Mouse (Mus musculus) kidney, embryonic 15.5 days (tissue): Measurements from ENCODE around the gene Zmiz1. TPM values are rescaled to one million over a fixed set of nuclear protein-coding genes. Genes with fewer than 3 reads are reported as not detected.

Experiments used
- ATAC-seq: fragments of 200-750 bp; cut with Nextera tagmentation; replicated peaks from 2 replicates; pipeline ENCODE4 v1.8.0; 2017; ENCODE audit warnings: moderate TSS enrichment; ENCODE audit not compliant: low FRiP score
- H3K27ac ChIP-seq: fragments of 300-500 bp; sonication (generic); 2 replicates; pipeline ENCODE4 v1.5.1; 2015; ENCODE audit warnings: mild to moderate bottlenecking, inconsistent platforms
- H3K27me3 ChIP-seq: fragments of 300-500 bp; sonication (generic); 2 replicates; pipeline ENCODE4 v1.6.1; 2015; ENCODE audit warnings: inconsistent platforms
- H3K36me3 ChIP-seq: fragments of 300-500 bp; sonication (generic); 2 replicates; pipeline ENCODE4 v1.6.1; 2015; ENCODE audit warnings: inconsistent platforms
- H3K4me1 ChIP-seq: fragments of 300-500 bp; sonication (generic); 2 replicates; pipeline ENCODE4 v1.6.1; 2015; ENCODE audit warnings: inconsistent platforms
- H3K4me2 ChIP-seq: fragments of 300-500 bp; sonication (generic); 2 replicates; pipeline ENCODE4 v1.6.1; 2015; ENCODE audit warnings: moderate library complexity, mild to moderate bottlenecking, inconsistent platforms
- H3K4me3 ChIP-seq: fragments of 300-500 bp; sonication (generic); replicated peaks from 2 replicates; pipeline ENCODE4 v1.5.1; 2015; ENCODE audit warnings: mild to moderate bottlenecking, inconsistent platforms
- H3K9ac ChIP-seq: fragments of 300-500 bp; sonication (generic); 2 replicates; pipeline ENCODE4 v1.6.1; 2015; ENCODE audit warnings: mild to moderate bottlenecking, inconsistent platforms
- H3K9me3 ChIP-seq: fragments of 300-500 bp; sonication (generic); replicated peaks from 2 replicates; pipeline ENCODE4 v1.6.1; 2016; ENCODE audit warnings: inconsistent platforms
- WGBS: fragments of 180-500 bp; shearing (Covaris S2); methylation state at CpG from one replicate; pipeline ENCODE4 v1.1.7; 2015; ENCODE audit warnings: mixed read lengths; 5-methylcytosine and 5-hydroxymethylcytosine counted together
- polyA plus RNA-seq: library from polyadenylated mRNA; unstranded; fragments of >200 nt; fragmentation: Nextera tagmentation; extraction: Ambion mirVana; gene quantifications from 2 replicates; pipeline ENCODE4 v1.2.1, GENCODE M21; 2015

Gene Zmiz1
- polyA plus RNA-seq, 1 experiment from 2014 or later: 47.3 TPM

- Histone ChIP-seq H3K9ac (no peak overlapping the region), H3K27me3 (no peaks in the 10 kb centered on the region), H3K4me2 (no peak overlapping the region), H3K4me3 (no peak overlapping the region), H3K27ac (0 out of 2 replicates have a peak overlapping the region, but pooled peaks have one; percentile 16), H3K9me3 (no peaks in the 10 kb centered on the region), H3K4me1 (peaks cover 97% of the 10 kb centered on the region), H3K36me3 (no peaks in the 10 kb centered on the region)
- WGBS: 66% methylated on average over 7 of the region's 7 CpGs
- ATAC-seq: no peak
Observed at GRCm38 (mm10) chr14:25468891-25469529, 10.0 kb downstream of the Zmiz1 start.

DNA sequence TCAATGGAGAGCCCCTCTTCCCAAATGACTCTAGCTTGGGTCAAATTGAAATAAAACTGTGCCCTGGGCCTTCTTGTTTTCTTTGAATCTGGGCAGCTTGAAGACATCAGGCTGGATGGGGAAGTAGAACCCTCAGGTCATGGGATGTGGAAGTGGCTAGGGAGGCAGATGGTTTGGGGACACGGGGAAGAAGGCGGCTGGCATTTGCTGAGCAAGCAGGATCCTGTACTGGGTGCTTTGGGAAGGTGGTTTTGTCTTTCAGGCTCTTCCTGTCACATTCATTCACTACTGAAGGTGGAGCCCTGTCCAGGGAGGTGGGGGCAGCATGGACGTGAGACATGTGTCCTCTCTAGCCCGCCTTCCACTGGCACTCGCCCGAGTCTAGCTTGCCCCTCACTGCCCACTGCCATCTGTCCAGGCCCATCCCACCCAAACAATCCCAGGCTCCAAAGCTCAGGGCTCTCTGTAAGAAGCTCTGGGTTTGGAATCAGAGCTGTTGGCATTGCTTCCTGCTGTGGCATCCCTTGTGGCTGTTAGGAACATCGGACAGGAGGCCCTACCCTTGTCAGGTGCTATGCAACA, 11.3 kb downstream of the Zmiz1 start:
- Histone ChIP-seq H3K36me3 (no peaks in the 10 kb centered on the region), H3K9me3 (no peaks in the 10 kb centered on the region), H3K4me2 (no peak overlapping the region), H3K4me1 (peaks cover 97% of the 10 kb centered on the region), H3K27me3 (no peaks in the 10 kb centered on the region), H3K27ac (peak overlapping the region; percentile 24; the same call in 1 of the 2 replicates), H3K9ac (no peak overlapping the region), H3K4me3 (no peak overlapping the region)
- ATAC-seq: no peak
- WGBS: 44% methylated on average over 7 of the region's 7 CpGs

DNA sequence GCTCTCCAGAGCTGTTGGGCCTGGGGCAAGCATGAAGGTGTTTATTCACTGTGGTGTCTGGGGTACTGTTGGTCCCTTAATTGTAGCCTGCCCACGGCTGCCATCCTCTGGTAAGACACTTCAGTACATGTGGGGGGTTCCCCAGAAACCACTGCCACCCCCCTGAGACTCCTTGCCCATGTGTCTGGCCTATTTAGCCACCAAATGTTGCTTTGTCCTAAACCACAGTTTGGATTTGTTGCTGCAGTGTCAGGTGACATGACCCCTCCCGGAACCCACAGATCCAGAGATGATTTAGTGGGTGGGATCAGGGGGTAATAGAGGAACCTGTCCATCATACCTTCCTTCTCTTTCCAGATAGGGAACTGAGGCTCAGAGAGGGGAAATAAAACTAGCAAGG, 12.1 kb downstream of the Zmiz1 start:
- Histone ChIP-seq H3K36me3 (no peaks in the 10 kb centered on the region), H3K4me1 (peaks cover 97% of the 10 kb centered on the region), H3K9me3 (no peaks in the 10 kb centered on the region), H3K4me2 (no peak overlapping the region), H3K9ac (no peak overlapping the region), H3K4me3 (no peak overlapping the region), H3K27me3 (no peaks in the 10 kb centered on the region), H3K27ac (peak overlapping the region; percentile 89; the same call in 1 of the 2 replicates)
- WGBS: 14% methylated on average over 2 of the region's 2 CpGs
- no peak for ATAC-seq

DNA sequence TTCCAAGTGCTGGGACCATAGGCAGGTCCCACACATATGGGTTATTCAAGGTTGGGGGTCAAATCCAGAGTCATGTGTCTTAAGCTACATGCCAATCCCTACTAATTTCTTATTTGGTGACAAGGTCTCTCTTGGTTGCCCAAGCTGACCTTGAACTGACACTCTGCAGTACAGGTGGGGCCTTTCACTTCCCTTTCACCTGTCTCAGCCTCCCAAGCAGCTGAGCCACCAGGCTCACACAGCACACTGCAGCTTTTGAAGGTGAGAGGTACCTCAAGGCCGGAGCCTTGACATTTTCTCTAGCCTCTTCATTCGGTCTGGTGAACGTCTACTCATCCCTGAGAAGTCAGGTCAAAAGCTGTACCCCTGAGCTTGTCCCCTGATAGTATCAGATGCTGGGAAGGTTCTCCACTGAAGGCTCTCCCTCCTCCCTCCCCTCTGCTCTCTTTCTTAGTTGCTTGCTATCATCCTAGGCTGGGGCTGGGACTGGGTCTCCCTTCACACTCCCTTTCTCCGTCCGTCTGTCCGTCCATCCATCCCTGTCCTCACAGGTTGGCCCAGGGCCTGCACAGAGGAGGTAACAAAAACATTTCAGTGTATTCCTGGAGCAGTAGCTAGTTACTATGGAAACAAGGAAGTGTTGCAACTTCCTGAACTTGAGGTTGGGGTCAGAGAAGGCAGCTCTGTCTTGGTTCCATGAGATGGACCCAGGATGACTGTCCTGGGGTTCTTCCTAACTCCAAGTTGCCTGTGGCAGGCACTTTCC, 13.3 kb downstream of the Zmiz1 start:
- Histone ChIP-seq H3K27ac (peak overlapping the region; percentile 89), H3K36me3 (no peaks in the 10 kb centered on the region), H3K27me3 (no peaks in the 10 kb centered on the region), H3K4me3 (no peak overlapping the region), H3K4me1 (peaks cover 100% of the 10 kb centered on the region), H3K4me2 (no peak overlapping the region), H3K9me3 (no peaks in the 10 kb centered on the region), H3K9ac (no peak overlapping the region)
- 34% methylated on average over 6 of the region's 6 CpGs for WGBS
- ATAC-seq: no peak

DNA sequence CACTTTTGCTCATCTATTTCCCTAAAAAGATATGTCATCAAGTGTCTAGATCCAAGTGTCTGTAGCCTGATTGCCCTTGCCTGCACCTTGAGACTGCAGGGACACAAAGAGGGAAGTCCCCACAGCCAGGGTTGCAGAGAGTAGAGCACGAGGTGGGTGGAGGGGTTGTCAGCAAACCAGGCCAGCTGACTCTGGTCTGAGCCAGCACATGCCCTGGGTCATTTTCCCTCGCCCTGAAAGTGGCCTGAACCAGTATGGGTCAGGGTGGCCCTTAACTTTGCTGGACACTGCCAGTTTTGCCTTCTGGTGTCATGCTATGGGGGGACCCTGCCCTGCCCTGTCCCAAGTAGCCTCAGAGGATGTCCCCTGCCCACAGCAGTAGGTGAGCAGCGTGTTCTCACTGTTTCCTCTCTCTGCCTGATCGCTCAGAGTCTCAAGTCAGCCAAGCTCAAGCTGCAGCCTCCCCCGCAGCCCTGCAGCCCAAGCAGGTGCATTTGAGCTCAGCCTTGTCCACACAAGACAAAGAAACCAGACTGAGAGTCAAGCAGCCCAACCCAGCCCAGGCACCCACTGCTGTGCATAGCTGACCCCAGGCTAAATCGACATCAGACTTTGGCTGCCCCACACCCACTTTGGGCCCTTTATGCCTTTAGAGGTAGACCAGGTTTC, 14.1 kb downstream of the Zmiz1 start:
- Histone ChIP-seq H3K9ac (no peak overlapping the region), H3K27me3 (no peaks in the 10 kb centered on the region), H3K9me3 (no peaks in the 10 kb centered on the region), H3K36me3 (0 out of 2 replicates have a peak, but pooled peaks cover under 1% of the 10 kb centered on the region), H3K4me3 (no peak overlapping the region), H3K4me1 (peaks cover 99% of the 10 kb centered on the region), H3K27ac (peak overlapping the region; percentile 89), H3K4me2 (peak overlapping the region; percentile 10; the same call in 1 of the 2 replicates)
- WGBS: 21% methylated on average over 6 of the region's 6 CpGs
- ATAC-seq: peak; percentile 48

DNA sequence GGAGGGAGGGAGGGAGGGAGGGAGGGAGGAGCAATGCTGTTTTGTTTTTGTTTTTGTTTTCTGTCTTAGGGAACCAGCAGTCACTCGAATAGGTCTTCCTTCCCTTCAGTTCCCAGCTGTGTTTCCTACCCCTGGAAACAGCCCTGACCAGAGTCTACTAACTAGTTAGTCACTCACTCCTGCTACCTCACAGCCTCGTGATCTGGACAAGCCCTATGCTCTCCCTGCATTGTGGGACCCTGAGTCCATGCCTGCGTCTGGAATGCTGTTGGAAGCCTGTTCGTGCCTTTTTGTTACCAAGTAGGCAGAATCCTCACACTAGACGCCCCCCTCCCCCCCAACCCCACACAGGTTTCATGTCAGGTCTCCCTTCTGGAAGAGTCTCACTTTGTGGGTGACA, 15.0 kb downstream of the Zmiz1 start:
- Histone ChIP-seq H3K27ac (peak overlapping the region; percentile 89), H3K9ac (no peak overlapping the region), H3K4me1 (peaks cover 99% of the 10 kb centered on the region), H3K4me2 (no peak overlapping the region), H3K4me3 (no peak overlapping the region), H3K36me3 (peaks cover 8% of the 10 kb centered on the region; the same call in 1 of the 2 replicates), H3K27me3 (no peaks in the 10 kb centered on the region), H3K9me3 (no peaks in the 10 kb centered on the region)
- no peak for ATAC-seq
- 50% methylated on average over 5 of the region's 5 CpGs for WGBS

DNA sequence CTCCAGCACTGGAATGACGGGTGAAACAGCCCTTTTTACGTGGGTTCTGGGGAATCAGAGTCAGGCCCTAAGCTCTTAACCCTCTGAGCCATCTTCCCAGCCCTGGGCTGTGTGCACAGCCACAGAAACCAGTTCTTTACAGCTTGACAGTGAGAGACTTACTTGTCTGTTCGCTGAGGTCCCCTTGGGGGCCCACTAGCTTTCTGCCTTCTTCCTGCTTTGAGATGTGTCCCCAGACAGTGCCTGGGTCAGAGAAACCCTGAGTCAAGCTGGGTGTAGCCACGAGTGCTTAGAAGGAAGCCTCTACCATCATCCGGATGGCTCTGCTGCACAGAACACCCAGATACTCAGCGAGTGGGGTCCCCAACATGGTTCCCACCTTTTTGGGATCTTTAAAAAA, 15.7 kb downstream of the Zmiz1 start:
- no peak overlapping the region for H3K9ac ChIP-seq
- 47% methylated on average over 6 of the region's 6 CpGs for WGBS
- peak overlapping the region; percentile 89 for H3K27ac ChIP-seq
- peaks cover 8% of the 10 kb centered on the region; the same call in 1 of the 2 replicates for H3K36me3 ChIP-seq
- no peaks in the 10 kb centered on the region for H3K9me3 ChIP-seq
- ATAC-seq: no peak
- H3K4me1 ChIP-seq: peaks cover 99% of the 10 kb centered on the region
- H3K27me3 ChIP-seq: no peaks in the 10 kb centered on the region
- H3K4me3 ChIP-seq: no peak overlapping the region
- no peak overlapping the region for H3K4me2 ChIP-seq

- WGBS: 75% methylated on average over 9 of the region's 9 CpGs
- Histone ChIP-seq H3K36me3 (peaks cover 8% of the 10 kb centered on the region; the same call in 1 of the 2 replicates), H3K9me3 (no peaks in the 10 kb centered on the region), H3K9ac (no peak overlapping the region; the same call in 1 of the 2 replicates), H3K4me1 (peaks cover 99% of the 10 kb centered on the region), H3K4me3 (no peak overlapping the region), H3K4me2 (no peak overlapping the region), H3K27ac (no peak overlapping the region), H3K27me3 (no peaks in the 10 kb centered on the region)
- no peak for ATAC-seq
Observed at GRCm38 (mm10) chr14:25476048-25476447, 17.1 kb downstream of the Zmiz1 start.

- WGBS: 64% methylated on average over 3 of the region's 3 CpGs
- H3K9ac ChIP-seq: no peak overlapping the region; the same call in 1 of the 2 replicates
- no peak overlapping the region for H3K4me2 ChIP-seq
- H3K36me3 ChIP-seq: peaks cover 8% of the 10 kb centered on the region; the same call in 1 of the 2 replicates
- peaks cover 99% of the 10 kb centered on the region for H3K4me1 ChIP-seq
- H3K9me3 ChIP-seq: no peaks in the 10 kb centered on the region
- no peak for ATAC-seq
- no peak overlapping the region for H3K4me3 ChIP-seq
- H3K27ac ChIP-seq: no peak overlapping the region
- H3K27me3 ChIP-seq: no peaks in the 10 kb centered on the region
Observed at GRCm38 (mm10) chr14:25476453-25476852, 17.5 kb downstream of the Zmiz1 start.

DNA sequence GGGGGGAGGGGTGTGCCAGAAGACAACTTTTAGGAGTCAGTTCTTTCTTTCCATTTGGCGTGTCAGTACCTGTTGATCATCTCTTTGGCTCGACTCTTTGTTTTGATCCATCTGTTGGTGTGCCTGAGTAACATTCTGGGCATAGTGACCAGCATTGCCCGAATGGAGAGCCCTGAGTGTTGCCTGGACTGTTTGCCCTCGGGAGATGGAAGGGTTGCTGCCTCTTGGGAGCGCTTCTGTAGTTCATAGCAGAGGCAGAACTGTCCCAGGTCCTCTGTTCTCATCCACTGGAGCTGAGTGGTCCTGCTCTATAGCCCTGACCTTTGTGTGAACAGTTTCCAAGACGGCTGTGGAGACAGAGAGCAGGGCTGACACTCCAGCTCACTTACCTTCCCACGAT, 18.3 kb downstream of the Zmiz1 start:
- no peak overlapping the region for H3K4me3 ChIP-seq
- 62% methylated on average over 7 of the region's 7 CpGs for WGBS
- H3K36me3 ChIP-seq: peaks cover 11% of the 10 kb centered on the region; the same call in 1 of the 2 replicates
- H3K9me3 ChIP-seq: no peaks in the 10 kb centered on the region
- no peak overlapping the region for H3K9ac ChIP-seq
- peaks cover 99% of the 10 kb centered on the region for H3K4me1 ChIP-seq
- no peak for ATAC-seq
- H3K27me3 ChIP-seq: no peaks in the 10 kb centered on the region
- no peak overlapping the region for H3K4me2 ChIP-seq
- H3K27ac ChIP-seq: 0 out of 2 replicates have a peak overlapping the region, but pooled peaks have one; percentile 9

GRCm38 (mm10) chr14:25478257-25478656, 19.3 kb downstream of the Zmiz1 start:
- Histone ChIP-seq H3K9me3 (no peaks in the 10 kb centered on the region), H3K4me2 (no peak overlapping the region), H3K9ac (no peak overlapping the region), H3K36me3 (peaks cover 11% of the 10 kb centered on the region; the same call in 1 of the 2 replicates), H3K27me3 (no peaks in the 10 kb centered on the region), H3K27ac (0 out of 2 replicates have a peak overlapping the region, but pooled peaks have one; percentile 4), H3K4me3 (no peak overlapping the region), H3K4me1 (peaks cover 99% of the 10 kb centered on the region)
- 57% methylated on average over 5 of the region's 5 CpGs for WGBS
- ATAC-seq: no peak
